Mouse (Mus musculus): ENCODE measurements at regions not wholly inside any gene's neighbourhood (a gene's known extent, or its start where the extent isn't known, plus 50 kb on each side); places are given as distances from the start of the nearest gene placed in this dataset.
"Not testable (repeated sequence)": the region's sequence is repeated elsewhere in the genome, so short reads cannot be mapped to it uniquely, and the experiment has no call there.

- DNase-seq = no peak
Measured at GRCm38 (mm10) chr4:3049972-3050846, 116.9 kb upstream of the Vmn1r2 start.

- no peak for DNase-seq
Measured at GRCm38 (mm10) chr4:3050847-3051135, 116.3 kb upstream of the Vmn1r2 start.

DNA sequence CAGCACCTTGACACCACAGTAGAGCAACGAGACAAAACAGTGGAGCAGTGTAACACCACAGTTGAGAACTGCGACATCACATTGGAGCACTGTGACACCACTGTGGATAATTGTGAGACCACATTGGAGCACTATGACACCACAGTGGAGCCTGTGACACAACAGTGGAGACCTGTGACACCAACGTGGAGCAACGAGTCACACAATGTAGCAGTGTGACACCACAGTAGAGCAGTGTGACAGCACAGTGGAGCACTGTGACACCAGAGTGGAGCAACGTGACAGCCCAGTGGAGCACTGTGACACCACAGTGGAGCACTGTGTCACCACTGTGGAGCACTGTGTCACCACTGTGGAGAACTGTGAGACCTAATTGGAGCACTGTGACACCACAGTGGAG is 115.9 kb upstream of the Vmn1r2 start:
- no peak for DNase-seq

DNA sequence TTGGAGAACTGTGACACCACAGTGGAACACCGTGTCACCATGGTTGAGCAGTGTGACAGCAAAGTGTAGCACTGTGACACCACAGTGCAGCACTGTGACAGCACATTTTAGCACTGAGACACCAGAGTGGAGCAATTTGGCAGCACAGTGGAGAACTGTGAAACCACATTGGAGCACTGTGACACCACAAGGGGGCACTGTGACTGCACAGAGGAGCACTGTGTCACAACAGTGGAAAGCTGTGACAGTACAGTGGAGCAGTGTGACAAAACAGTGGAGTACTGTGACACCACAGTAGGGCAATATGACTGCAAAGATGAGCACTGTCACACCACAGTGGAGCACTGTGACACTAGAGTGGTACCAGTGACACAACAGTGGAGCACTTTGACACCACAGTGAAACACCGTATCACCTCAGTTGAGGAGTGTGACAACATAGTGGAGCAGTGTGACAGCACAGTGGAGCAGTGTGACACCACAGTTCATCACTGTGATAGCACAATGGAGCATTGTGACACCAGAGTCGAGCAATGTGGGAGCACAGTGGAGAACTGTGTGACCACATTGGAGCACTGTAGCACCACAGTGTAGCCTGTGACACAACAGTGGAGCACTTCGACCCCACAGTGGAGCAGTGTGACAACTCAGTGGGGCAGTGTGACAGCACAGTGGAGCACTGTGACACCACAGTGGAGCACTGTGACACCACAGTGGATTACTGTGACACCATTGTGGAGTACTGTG is 114.6 kb upstream of the Vmn1r2 start:
- DNase-seq = peak; percentile 43

GRCm38 (mm10) chr4:3053060-3053406 is 114.1 kb upstream of the Vmn1r2 start:
- DNase-seq = no peak

- no peak for DNase-seq
Measured at GRCm38 (mm10) chr4:3053496-3054216, 113.5 kb upstream of the Vmn1r2 start.

- no peak for DNase-seq
Measured at GRCm38 (mm10) chr4:3054886-3055285, 112.2 kb upstream of the Vmn1r2 start.

- no peak for DNase-seq
Measured at GRCm38 (mm10) chr4:3055396-3055795, 111.7 kb upstream of the Vmn1r2 start.

DNA sequence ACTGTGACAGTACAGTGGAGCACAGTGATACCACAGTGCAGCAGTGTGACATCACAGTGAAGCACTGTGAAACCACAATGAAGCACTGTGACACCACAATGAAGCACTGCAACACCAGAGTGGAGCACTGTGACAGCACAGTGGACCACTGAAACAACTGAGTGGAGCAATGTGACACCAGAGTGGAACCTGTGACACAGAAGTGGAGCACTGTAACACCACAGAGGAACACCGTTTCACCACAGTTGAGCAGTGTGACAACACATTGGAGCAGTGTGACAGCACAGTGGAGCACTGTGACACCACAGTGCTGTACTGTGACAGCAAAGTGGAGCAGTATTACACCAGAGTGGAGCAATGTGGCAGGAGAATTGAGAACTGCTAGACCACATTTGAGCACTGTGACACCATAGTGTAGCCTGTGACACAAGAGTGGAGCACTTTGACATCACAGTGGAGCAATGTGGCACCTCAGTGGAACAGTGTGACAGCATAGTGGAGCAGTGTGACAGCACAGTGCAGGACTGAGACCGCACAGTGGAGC is 107.5 kb upstream of the Vmn1r2 start:
- DNase-seq = no peak

DNA sequence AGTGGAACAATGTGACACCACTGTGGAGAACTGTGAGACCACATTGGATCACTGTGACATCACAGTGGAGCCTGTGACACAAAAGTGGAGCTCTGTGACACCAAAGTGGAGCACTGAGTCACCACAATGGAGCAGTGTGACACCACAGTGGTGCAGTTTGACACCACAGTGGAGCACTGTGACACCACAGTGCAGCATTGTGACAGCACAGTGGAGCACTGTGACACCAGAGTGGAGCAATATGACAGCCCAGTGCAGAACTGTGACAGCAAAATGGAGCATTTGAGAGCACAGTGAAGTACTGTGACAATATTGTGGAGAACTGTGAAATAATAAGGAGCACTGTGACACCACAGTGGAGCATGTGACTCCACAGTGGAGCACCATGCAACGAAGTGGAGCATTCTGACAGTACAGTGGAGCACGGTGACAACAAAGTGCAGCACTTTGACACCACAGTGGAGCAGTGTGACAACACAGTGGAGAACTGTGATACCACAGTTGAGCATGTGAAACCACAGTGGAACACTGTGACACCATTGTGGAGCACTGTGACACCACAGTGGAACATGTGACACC is 105.0 kb upstream of the Vmn1r2 start:
- no peak for DNase-seq

GRCm38 (mm10) chr4:3063966-3064365 is 103.2 kb upstream of the Vmn1r2 start:
- DNase-seq = no peak

DNA sequence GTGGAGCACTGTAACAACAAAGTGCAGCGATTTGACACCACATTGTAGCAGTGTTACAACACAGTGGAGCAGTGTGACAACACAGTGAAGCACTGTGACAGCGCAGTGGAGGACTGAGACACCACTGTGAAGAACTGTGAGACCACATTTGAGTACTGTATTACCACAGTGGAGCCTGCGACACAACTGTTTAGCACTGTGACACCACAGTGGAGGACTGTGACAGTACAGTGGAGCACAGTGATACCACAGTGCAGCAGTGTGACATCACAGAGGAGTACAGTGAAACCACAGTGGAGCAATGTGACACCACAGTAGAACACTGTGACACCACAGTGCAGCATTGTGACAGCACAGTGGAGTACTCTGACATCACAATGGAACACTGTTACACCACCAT is 102.5 kb upstream of the Vmn1r2 start:
- DNase-seq = no peak

DNA sequence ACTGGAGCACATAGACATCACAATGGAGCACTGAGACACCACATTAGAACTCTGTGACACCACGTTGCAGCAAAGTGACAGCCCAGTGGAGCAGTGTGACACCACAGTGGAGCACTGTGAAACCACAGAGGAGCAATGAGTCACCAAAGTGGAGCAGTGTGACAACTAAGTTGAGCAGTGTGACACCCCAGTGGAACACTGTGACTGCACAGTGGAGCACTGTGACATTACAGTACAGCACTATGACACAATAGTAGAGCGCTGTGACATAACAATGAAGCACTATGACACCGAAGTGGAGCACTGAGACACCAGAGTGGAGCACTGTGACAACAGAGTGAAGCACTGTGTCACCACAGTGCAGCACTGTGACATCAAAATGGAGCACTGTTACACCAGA is 101.8 kb upstream of the Vmn1r2 start:
- DNase-seq = not testable (repeated sequence)

DNA sequence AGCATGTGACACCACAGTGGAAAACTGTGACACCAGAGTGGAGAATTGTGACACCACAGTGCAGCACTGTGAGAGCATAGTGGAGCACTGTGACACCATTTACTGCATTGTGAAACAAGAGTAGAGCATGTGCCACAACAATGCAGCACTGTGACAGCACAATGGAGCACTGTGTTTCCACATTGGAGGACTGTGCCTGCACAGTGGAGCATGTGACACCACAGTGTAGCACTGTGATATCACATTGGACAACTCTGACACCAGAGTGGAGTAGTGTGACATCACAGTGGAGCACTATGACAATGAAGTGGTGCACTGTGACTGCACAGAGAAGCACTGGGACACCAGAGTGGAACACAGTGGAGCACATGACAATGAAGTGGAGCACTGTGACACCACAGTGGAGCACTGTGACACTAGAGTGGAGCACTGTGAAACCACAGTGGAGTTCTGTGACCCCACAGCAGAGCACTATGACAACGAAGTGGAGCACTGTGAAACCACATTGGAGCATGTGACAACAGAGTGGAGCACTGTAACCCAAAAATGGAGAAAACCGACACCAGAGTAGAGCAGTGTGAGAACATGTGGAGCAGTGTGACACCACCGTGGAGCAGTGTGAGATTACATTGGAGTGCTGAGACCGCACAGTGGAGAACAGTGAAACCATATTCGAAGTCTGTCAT is 100.9 kb upstream of the Vmn1r2 start:
- DNase-seq = no peak

GRCm38 (mm10) chr4:3067265-3067664 is 99.9 kb upstream of the Vmn1r2 start:
- DNase-seq = no peak

DNA sequence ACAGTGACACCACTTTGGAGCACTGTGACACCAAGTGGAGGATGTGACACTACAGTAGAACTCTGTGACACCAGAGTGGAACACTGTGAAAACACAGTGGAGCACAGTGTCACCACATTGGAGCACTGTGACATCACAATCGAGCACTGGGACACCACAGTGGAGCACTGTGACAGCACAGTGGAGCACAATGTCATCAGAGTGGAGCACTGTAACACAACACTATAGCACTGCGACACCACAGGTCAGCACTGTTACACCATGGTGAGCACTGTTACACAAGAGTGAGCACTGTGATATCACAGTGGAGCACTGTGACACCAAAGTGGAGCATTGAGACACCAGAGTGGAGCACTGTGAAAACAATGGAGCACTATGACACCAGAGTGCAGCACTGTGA is 99.5 kb upstream of the Vmn1r2 start:
- DNase-seq = no peak

- no peak for DNase-seq
Measured at GRCm38 (mm10) chr4:3068306-3069223, 98.6 kb upstream of the Vmn1r2 start.

DNA sequence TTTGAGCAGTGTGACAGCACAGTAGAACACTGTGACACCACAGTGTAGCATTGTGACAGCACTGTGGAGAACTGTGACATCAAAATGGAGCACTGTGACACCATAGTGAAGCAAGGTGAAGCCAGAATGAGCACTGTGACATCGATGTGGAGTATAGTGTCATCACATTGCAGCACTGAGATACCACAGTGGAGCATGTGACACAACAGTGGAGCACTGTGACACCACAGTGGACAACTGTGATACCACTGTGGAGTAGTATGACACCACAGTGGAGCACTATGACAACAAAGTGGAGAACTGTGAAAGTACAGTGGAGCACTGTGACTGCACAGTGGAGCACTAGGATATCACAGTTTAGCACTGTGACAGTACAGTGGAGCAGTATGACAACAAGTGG is 97.8 kb upstream of the Vmn1r2 start:
- DNase-seq = no peak

- DNase-seq = not testable (repeated sequence)
Measured at GRCm38 (mm10) chr4:3071326-3071725, 95.8 kb upstream of the Vmn1r2 start.

DNA sequence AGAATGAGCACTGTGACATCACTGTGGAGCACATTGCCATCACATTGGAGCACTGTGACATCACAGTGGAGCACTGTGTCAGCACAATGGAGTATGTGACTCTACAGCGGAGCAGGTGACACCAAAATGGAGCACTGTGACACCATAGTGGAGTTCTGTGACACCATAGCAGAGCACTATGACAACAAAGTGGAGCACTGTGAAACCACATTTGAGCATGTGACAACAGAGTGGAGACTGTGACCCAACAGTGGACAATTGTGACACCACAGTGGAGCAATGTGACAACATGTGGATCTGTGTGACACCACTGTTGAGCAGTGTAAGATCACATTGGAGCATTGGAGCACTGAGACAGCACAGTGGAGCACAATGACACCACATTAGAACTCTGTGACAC is 87.2 kb upstream of the Vmn1r2 start:
- DNase-seq = no peak
